Mouse (Mus musculus): ENCODE measurements at regions not wholly inside any gene's neighbourhood (a gene's known extent, or its start where the extent isn't known, plus 50 kb on each side); places are given as distances from the start of the nearest gene placed in this dataset.

- in situ Hi-C loops (cut with MboI, MseI) = no loop called here
Observed at GRCm38 (mm10) chr17:65015731-65016130, 179.9 kb upstream of the 4930583I09Rik start.

DNA sequence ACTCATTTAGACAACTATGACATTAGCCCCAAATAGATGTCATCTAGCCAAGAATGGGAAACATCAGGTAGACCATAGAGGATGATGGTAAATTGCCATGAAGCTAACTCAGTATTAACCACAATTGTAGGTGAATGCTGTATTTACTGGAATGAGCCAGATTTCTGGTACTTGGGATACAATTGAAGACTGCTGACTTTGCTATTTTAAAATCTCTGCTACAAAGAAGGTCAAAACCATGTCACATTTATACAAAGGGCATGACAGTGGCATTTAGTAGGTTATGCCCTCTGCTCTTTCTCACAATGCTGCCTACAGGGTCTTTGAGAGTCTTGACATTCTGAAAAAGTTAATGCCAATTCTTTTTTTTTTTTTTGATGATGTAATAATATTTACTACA, 178.8 kb upstream of the 4930583I09Rik start:
- in situ Hi-C loops (cut with MboI, MseI) = no loop called here

- in situ Hi-C loops (cut with MboI, MseI) = no loop called here
Observed at GRCm38 (mm10) chr17:65000626-65001135, 164.8 kb upstream of the 4930583I09Rik start.

- in situ Hi-C loops (cut with MboI, MseI) = no loop called here
Observed at GRCm38 (mm10) chr17:64994483-64994882, 158.6 kb upstream of the 4930583I09Rik start.

DNA sequence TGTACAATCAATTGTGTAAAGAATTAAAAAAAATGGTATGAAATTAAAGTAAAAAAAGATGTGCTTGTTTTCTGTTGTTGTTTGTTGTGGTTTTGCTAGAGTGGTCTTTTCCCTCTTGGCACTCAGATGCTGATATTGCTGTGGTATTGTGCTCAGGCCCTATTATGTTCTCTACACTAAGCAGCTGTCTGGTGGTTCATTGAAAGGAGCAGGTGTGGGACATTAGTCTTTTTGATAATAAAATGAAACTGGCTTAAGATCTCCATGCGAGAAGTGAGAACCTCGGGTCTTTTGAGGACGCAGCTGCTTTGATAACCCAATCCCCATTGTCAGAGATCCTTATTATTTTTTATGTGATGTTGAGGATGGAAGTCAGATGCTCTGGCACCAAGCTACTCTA, 155.4 kb upstream of the 4930583I09Rik start:
- in situ Hi-C loops (cut with MboI, MseI) = no loop called here

- in situ Hi-C loops (cut with MboI, MseI) = no loop called here
Observed at GRCm38 (mm10) chr17:64984276-64985011, 148.6 kb upstream of the 4930583I09Rik start.

DNA sequence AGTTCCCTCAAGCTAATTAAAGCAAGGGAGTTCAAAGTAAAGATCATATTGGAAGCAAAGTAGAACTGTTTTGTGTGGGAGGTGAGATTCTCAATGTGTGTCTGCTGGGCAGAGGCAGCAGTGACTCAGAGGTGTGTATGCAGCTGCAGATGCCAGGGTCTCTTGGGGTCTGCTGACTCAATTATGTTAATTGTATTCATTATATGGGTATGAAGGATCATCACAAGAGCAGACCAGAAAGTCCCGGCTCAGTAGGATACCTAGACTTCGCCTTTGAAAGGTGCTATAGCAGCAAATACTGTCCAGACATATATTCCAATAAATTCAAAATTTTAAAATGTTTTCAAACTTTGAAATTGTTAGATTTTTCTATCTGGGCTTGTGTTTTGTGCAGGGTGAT, 147.6 kb upstream of the 4930583I09Rik start:
- in situ Hi-C loops (cut with MboI, MseI) = no loop called here

DNA sequence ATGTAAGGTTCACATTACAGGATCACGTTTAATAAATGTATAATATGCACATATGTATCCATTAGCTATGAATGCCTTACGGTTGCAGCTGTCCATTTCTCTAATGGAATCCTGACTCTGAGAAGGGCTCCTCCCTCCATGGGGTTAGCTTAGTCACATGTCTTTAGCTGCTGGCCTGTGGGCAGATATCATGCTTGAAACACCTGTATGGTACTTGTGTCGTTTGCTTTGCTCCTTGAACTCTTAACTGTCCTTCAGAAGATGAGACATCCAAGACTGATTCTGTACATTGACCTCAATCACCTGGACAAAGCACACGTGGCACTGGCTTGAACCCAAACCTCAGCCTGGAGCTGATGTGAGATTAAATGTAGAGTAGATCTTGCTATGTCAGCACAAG, 128.3 kb upstream of the 4930583I09Rik start:
- in situ Hi-C loops (cut with MboI, MseI) = no loop called here

GRCm38 (mm10) chr17:64961887-64962286, 126.0 kb upstream of the 4930583I09Rik start:
- in situ Hi-C loops (cut with MboI, MseI) = no loop called here

DNA sequence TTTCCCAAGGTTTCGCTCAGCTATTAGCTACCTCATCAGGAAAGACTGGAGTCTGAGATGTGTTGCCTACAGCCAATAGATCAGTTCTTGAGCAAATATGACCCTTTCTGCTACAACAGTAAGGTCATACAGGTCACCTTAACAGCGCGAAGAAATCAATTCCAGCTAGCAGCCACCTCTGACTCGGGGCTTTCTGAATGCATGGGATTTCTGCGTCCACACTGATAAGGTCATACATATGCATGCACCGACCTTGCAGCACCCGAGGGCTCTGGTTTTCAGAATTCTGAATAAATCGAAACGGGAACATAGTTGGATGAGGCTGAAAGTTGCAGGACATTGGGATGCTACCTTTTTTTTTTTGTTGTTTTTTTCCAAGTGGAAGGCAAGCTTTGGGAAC, 121.6 kb upstream of the 4930583I09Rik start:
- in situ Hi-C loops (cut with MboI, MseI) = no loop called here

DNA sequence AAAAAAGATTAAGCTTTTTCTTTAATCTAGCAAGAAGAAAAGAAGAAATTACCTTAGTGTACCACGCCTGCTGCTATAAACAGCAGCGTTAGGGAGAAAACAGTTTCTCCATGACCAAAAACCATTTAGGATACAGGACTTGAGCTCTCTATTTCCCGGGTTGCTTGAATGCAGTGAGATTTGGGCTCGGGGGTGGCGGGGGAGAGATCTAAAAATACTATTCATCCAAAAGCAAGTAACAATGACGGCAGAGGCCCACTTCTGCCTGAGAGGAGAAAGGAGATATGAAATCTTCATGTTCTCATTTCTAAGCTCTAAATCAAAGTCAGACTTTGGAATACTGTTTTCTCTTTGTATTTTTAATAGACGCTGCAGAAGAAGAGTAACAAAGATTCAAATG, 120.6 kb upstream of the 4930583I09Rik start:
- in situ Hi-C loops (cut with MboI, MseI) = no loop called here

DNA sequence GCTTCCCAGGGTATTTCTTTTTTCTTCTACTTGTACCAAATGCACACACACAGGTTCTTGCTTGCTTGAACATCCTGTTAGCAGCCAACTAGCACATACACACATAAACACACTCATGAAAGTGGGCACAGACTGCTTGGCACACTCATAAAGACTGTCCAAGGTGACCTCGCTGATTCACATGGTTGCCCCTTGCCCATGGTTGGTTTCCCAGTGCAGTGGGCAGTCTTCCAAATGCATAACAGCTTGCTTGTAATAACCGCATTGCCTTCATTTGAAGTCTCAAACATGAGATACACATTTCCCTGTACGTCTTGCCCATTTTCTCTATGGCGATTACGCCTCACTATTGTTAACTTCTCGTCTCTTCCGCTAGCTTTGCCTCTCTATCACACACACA, 117.4 kb upstream of the 4930583I09Rik start:
- in situ Hi-C loops (cut with MboI, MseI) = no loop called here

- in situ Hi-C loops (cut with MboI, MseI) = no loop called here
Observed at GRCm38 (mm10) chr17:64951625-64951940, 115.7 kb upstream of the 4930583I09Rik start.

DNA sequence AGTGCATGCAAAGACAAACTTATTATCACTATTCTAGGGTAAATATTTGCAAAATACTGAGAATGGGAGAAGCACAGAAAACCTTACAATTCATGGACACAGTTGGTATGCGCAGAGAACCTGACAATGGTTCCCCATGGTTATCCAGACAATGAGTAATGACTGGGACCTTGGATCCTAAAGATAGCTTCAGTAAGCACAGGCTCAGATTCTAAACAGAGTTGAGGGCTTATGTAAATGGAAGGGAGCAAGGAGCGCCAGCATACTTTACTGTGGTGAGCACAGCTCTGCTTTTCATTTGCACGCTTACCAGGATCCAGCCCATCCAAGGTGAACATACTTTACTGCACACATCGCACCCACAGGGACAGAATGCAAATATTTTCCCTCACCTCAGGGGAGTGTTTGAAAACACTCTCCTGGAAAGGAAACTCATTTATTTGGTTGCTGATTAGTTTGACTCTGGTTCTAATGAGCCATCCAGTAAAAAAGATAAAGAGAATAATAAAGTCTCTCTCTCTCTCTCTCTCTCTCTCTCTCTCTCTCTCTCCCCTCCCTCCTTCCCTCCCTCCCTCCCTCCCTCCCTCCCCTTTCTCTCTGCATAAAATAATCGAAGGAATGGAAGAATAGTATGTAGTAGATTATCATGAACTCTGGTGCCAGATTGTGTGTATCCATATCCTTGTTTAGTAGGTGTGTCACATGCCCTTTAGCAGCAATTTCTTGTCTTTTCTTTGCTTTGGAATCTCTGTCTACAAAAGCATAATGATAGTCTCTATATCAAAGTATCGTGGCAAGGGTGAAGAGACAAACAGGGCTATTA, 115.1 kb upstream of the 4930583I09Rik start:
- in situ Hi-C loops (cut with MboI, MseI) = no loop called here

DNA sequence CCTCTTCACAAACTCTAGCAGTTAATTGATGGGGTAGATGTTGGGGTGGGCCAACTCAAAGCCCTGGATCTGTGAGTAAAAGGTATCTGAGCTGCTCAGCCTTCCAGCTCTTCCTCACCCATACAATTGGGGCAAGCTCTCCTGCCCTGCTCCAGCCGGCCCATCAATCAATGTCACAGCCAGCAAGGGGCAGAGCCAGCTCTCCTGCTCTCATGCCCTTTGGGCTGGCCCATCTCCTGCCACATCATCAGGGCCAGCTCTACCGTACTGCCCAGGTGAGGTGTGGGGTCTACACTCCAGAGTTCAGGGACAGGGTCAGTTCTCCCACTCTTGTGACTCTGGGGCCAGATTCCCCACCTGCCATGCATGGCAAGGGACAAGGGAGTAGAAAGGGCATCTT, 107.3 kb upstream of the 4930583I09Rik start:
- in situ Hi-C loops (cut with MboI, MseI) = no loop called here

GRCm38 (mm10) chr17:64941555-64941954, 105.7 kb upstream of the 4930583I09Rik start:
- in situ Hi-C loops (cut with MboI, MseI) = no loop called here

GRCm38 (mm10) chr17:64935683-64936082, 99.8 kb upstream of the 4930583I09Rik start:
- in situ Hi-C loops (cut with MboI, MseI) = no loop called here

- in situ Hi-C loops (cut with MboI, MseI) = no loop called here
Observed at GRCm38 (mm10) chr17:64934411-64934810, 98.5 kb upstream of the 4930583I09Rik start.

GRCm38 (mm10) chr17:64930816-64931428, 95.1 kb upstream of the 4930583I09Rik start:
- in situ Hi-C loops (cut with MboI, MseI) = no loop called here

DNA sequence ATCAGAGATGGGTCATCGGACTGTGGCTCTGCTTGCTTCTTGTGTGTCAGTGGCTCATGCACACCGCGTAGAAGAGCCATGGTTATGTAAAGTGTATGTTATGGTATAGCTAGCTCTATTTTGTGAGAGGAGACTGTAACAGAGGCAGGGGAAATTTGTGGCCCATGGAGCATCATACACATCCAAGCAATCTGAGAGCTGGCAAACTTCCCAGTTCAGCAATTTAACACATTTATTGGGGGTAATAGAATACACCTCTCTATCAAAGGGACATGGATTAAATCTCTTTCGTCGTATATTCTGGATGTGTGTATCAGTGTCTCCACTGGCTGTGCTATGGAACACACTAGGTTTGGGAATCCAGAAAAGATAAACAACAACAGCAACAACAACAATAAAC, 87.9 kb upstream of the 4930583I09Rik start:
- in situ Hi-C loops (cut with MboI, MseI) = no loop called here

GRCm38 (mm10) chr17:64922235-64922634, 86.4 kb upstream of the 4930583I09Rik start:
- in situ Hi-C loops (cut with MboI, MseI) = no loop called here

GRCm38 (mm10) chr17:64920236-64920635, 84.4 kb upstream of the 4930583I09Rik start:
- in situ Hi-C loops (cut with MboI, MseI) = no loop called here

Data from T-helper 17 cell (primary cell).